Mouse (Mus musculus): ENCODE measurements at regions not wholly inside any gene's neighbourhood (a gene's known extent, or its start where the extent isn't known, plus 50 kb on each side); places are given as distances from the start of the nearest gene placed in this dataset.
A peak's percentile ranks its signal among the peaks of the same experiment; 100 is the strongest.
"Not testable (repeated sequence)": the region's sequence is repeated elsewhere in the genome, so short reads cannot be mapped to it uniquely, and the experiment has no call there.

GRCm38 (mm10) chr16:86838457-86839337, 515.3 kb upstream of the N6amt1 start:
- intact Hi-C loops (cut with DNase I), result no loop called here

GRCm38 (mm10) chr16:86827645-86828044, 526.3 kb upstream of the N6amt1 start:
- intact Hi-C loops (cut with DNase I), result no loop called here
- no peak for DNase-seq (ENCODE audit: low spot score in 2 of 2)

More at GRCm38 (mm10) chr16:86838457-86839337, 515.3 kb upstream of the N6amt1 start:
- peak; percentile 4 to 13 for DNase-seq (ENCODE audit: low spot score in 2 of 2)

- intact Hi-C loops (cut with DNase I), result no loop called here
- no peak for DNase-seq (ENCODE audit: low spot score in 2 of 2)
These were observed 527.3 kb upstream of the N6amt1 start for GRCm38 (mm10) chr16:86826641-86827040.

- intact Hi-C loops (cut with DNase I), result no loop called here
These were observed 530.5 kb upstream of the N6amt1 start for GRCm38 (mm10) chr16:86823496-86823895.

GRCm38 (mm10) chr16:86821586-86821985, 532.4 kb upstream of the N6amt1 start:
- DNase-seq (ENCODE audit: low spot score in 2 of 2), result no peak
- intact Hi-C loops (cut with DNase I), result no loop called here

More at GRCm38 (mm10) chr16:86823496-86823895, 530.5 kb upstream of the N6amt1 start:
- no peak for DNase-seq (ENCODE audit: low spot score in 2 of 2)

- DNase-seq (ENCODE audit: low spot score in 2 of 2); intact Hi-C loops (cut with DNase I): not testable (repeated sequence)
These were observed 535.3 kb upstream of the N6amt1 start for GRCm38 (mm10) chr16:86818639-86819038.

- DNase-seq (ENCODE audit: low spot score in 2 of 2), result peak in 1 of 2 experiments; percentile 2
- intact Hi-C loops (cut with DNase I), result no loop called here
These were observed 537.0 kb upstream of the N6amt1 start for GRCm38 (mm10) chr16:86816763-86817593.

- intact Hi-C loops (cut with DNase I), result no loop called here
- DNase-seq (ENCODE audit: low spot score in 2 of 2), result no peak
These were observed 538.0 kb upstream of the N6amt1 start for GRCm38 (mm10) chr16:86816006-86816405.

GRCm38 (mm10) chr16:86812692-86813091, 541.3 kb upstream of the N6amt1 start:
- intact Hi-C loops (cut with DNase I), result no loop called here
- DNase-seq (ENCODE audit: low spot score in 2 of 2), result no peak

GRCm38 (mm10) chr16:86808644-86809324, 545.2 kb upstream of the N6amt1 start:
- DNase-seq (ENCODE audit: low spot score in 2 of 2), result no peak
- intact Hi-C loops (cut with DNase I), result no loop called here

GRCm38 (mm10) chr16:86806374-86806773, 547.6 kb upstream of the N6amt1 start:
- intact Hi-C loops (cut with DNase I), result no loop called here

GRCm38 (mm10) chr16:86776086-86776485, 577.9 kb upstream of the N6amt1 start:
- intact Hi-C loops (cut with DNase I), result no loop called here
- no peak for DNase-seq (ENCODE audit: low spot score in 2 of 2)

More at GRCm38 (mm10) chr16:86806374-86806773, 547.6 kb upstream of the N6amt1 start:
- no peak for DNase-seq (ENCODE audit: low spot score in 2 of 2)

GRCm38 (mm10) chr16:86772586-86772985, 581.4 kb upstream of the N6amt1 start:
- intact Hi-C loops (cut with DNase I), result no loop called here
- no peak for DNase-seq (ENCODE audit: low spot score in 2 of 2)

GRCm38 (mm10) chr16:86768912-86769311, 585.1 kb upstream of the N6amt1 start:
- no peak for DNase-seq (ENCODE audit: low spot score in 2 of 2)
- intact Hi-C loops (cut with DNase I), result no loop called here

GRCm38 (mm10) chr16:86768355-86768754, 585.6 kb upstream of the N6amt1 start:
- DNase-seq (ENCODE audit: low spot score in 2 of 2), result no peak
- intact Hi-C loops (cut with DNase I), result no loop called here

GRCm38 (mm10) chr16:86765974-86766373, 588.0 kb upstream of the N6amt1 start:
- intact Hi-C loops (cut with DNase I), result no loop called here
- no peak for DNase-seq (ENCODE audit: low spot score in 2 of 2)

- DNase-seq (ENCODE audit: low spot score in 2 of 2), result peak in 1 of 2 experiments; percentile 8
- intact Hi-C loops (cut with DNase I), result no loop called here
These were observed 612.7 kb upstream of the N6amt1 start for GRCm38 (mm10) chr16:86741236-86741635.

- intact Hi-C loops (cut with DNase I), result no loop called here
- no peak for DNase-seq (ENCODE audit: low spot score in 2 of 2)
These were observed 634.8 kb upstream of the N6amt1 start for GRCm38 (mm10) chr16:86718982-86719771.

GRCm38 (mm10) chr16:86718353-86718752, 635.6 kb upstream of the N6amt1 start:
- DNase-seq (ENCODE audit: low spot score in 2 of 2), result no peak
- intact Hi-C loops (cut with DNase I), result no loop called here
